Mouse (Mus musculus): ENCODE measurements around the gene Rpusd3.

- no peak for TF ChIP-seq CTCF (IDR thresholded peaks at IDR 0.05; ENCODE audit: low read depth, low read length)
- no peak for TF ChIP-seq GATA1 (IDR thresholded peaks at IDR 0.05; ENCODE audit: borderline replicate concordance, low read length)
- TF ChIP-seq TAL1 (conservative IDR thresholded peaks at IDR 0.05; ENCODE audit: low read depth, low read length), result no peak
- TF ChIP-seq POLR2AphosphoS5 (IDR thresholded peaks at IDR 0.05; ENCODE audit: insufficient replicate concordance, low read depth, low read length), result no peak
- TF ChIP-seq GATA2 (IDR thresholded peaks at IDR 0.05; ENCODE audit: borderline replicate concordance, low read depth, low read length), result no peak
Measured at GRCm38 (mm10) chr6:113404649-113405448, 14.3 kb downstream of the Rpusd3 start.

Data from G1E (cell line).